Mouse (Mus musculus) forelimb bud, embryonic 11.5 days (tissue): ENCODE data around the gene Vps53.

Experiments
- DNase-seq: peaks from one replicate; pipeline ENCODE4 v3.0.0-alpha.2; 2012; ENCODE audit warnings: low read depth, low spot score

The Vps53 gene

DNA sequence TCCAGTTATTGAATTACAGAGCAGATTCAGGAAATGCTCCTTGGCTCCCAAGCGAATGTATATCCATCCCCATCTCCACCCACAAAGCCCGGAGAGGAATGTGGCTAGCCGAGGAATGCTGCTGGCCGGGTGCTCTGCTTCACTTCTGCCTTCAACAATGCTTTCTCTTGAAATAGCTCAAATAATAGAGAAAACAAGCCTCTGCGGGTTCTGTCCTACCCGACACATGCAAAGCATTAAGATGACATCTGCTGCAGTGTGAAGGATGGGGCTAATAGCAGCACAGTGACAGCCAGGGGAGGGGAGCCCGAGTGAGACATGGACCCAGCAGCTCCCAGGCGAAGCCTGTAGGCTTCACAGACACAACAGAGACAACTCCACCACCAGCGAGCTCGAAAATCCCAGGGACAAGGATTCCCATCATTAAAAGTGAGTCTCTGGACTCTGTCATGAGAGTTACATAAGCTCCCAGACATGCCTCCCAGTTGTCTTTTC lies 59.0 kb downstream of the Vps53 start:
- peak; percentile 57 for DNase-seq

DNA sequence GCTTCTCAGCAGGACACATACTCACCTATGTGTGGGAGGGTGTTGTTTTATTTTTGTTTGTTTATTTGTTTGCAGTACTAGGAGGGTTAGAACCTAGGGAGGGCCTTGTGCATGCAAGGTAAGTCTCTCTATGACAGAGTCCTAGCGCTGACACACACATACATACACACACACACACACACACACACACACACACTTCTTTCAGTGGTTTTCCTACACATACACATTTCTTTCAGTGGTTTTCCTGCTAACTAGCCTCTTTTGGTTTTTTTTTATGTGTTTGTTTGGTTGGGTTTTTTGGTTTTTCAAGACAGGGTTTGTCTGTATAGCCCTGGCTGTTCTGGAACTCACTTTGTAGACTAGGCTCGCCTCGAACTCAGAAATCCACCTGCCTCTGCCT lies 69.0 kb downstream of the Vps53 start:
- no peak for DNase-seq

DNA sequence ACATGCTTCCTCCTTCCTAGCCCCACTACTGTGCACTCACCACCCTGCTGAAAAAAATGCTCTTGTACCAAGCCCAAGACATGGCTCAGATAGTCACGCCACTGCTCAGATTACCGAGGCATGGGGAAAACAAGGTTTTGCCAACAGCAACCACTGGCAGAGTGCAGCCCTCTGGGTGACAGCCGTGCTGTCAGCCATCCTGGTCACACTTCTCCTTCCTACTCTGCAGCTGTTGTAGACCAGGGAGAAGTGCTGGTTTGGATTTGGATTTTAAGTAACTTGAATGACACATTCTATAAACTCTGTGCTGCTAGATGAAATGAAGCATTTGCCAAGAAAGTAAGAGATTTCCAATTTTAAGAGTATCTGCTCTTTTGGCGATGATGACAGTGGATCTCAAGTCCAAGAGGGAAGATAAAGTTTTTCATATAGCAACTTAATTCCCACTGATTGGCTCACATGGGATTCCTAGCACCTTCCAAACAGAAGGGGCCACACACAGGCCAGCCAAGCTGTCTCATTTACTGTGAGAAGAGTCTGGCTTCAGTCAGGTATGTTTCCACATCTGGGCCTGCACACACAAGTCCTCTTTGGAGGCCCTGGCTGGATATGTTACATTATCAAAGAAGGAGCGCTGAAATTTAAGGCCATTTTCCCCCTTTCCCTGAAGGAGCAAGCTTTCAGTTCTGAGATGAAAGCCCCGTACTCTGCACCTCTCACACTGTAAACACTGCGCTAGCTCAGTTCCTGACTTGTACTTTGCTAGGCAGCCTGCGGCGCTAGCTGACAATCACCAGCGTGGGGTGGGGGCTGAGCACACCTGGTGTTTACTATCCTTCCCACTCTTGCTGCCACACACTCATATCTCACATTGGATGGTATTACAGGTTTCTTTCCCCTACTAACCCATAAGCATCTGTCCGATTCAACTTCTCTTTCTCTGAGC lies 72.6 kb downstream of the Vps53 start:
- DNase-seq, result no peak

DNA sequence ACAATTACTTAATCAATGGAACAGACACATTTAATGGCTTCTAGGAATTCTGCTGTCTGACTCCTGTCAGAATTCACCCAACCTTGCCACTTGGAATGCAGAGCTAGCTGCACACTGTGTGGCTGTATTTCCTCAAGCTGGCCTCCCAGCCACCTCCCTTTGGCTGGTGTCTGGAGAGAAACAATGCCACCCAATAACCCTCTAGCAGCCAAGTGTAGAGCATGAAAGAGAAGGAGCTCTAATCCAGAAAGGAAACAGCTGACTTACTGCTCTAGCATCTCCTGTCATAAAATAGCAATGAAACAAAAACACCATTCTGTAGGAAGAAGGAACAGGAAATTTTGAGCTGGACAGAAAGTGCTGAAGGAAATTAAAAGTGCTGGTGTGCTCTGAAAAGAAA lies 78.3 kb downstream of the Vps53 start:
- DNase-seq, result peak; percentile 56

DNA sequence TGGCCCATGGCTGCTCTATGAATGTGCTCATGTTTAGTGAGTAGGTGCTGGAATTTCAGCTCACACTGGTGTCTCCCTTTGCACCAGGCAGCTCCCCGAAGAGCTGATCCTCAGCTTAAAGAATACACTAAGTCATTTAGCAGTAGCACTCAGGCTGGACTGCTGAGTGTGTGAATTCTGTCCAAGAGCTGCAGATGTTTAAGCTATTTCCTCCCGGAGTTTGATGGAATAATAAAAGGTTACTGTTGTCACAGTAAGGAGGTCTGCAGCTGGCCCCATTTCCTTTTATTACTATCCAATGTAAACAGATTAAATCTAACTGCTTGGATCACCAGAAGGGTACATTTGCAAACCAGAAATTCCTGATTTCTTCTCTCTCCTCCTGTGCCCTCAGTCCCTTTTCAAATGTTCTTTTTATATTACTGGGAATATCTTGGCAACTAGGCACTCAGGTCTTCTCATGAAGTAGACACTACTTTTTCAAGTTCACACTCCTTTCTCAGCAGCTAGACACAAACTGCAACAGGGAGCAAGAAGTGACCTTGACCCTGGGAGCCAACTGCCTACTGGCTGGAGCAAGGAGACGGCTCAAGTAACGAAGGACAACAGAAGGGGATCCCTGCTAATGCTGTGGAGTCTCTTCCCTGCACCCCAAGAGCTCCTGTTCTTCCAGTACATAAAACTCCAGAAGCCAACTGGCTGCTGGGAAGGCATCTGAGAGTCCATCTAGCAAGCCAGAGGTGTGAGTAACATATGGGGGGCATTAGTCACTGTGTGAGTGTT lies 80.1 kb downstream of the Vps53 start:
- peak; percentile 63 for DNase-seq

DNA sequence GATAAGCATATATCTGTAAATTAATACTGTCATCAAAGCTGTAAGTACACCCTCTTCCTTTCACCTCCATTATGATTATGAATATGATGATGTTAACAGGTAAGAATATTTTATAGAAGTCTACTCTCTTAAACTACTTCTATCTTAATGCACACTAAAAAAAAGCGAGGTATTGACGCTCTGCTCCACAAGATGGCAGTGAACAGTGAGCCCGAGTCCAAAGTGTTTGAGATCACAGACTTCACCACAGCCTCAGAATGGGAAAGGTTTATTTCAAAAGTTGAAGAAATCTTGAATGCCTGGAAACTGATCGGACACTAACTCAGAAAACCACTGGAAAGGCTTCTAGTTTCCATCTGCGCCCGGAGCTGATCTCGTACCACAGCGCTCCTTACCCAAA lies 85.8 kb downstream of the Vps53 start:
- no peak for DNase-seq

DNA sequence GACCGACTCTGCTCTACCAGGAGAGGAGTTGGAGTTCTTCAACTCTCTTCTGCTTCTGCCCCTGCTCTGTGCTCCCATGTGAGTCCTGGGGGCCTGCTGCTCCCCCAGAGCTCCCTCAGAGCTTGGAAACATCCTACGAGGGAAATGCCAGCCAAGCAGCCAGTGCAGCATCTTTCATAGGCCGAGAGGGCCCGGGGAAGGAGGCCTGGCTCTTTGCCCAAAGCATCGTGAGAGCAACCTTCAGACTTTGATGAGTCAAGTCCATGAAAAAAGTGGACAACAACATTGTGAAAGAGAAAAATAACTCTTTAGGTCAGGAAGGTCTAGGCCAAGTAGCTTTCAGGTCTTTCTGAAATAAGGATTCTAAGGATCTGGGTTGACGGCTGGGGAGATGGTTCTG lies 89.7 kb downstream of the Vps53 start:
- DNase-seq, result no peak

DNA sequence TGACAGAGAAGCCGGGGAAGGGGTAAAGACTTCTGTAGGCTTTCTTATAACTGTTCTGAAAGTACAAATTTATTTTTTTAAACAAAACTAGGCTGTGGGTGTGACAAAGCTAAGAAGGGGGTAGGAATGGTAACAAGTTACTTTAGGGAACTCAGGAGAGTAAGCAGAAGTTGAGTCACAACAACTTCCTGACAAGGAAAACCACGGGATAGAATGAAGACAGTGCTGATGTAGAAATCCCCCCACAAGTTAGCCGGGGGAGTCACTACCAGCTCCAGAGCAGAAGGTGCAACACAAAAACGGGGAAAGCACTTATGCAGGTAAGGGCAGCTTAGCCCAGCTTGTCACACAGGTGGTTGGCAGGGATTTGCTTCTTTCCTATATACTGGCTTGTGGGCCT lies 90.9 kb downstream of the Vps53 start:
- DNase-seq, result no peak

DNA sequence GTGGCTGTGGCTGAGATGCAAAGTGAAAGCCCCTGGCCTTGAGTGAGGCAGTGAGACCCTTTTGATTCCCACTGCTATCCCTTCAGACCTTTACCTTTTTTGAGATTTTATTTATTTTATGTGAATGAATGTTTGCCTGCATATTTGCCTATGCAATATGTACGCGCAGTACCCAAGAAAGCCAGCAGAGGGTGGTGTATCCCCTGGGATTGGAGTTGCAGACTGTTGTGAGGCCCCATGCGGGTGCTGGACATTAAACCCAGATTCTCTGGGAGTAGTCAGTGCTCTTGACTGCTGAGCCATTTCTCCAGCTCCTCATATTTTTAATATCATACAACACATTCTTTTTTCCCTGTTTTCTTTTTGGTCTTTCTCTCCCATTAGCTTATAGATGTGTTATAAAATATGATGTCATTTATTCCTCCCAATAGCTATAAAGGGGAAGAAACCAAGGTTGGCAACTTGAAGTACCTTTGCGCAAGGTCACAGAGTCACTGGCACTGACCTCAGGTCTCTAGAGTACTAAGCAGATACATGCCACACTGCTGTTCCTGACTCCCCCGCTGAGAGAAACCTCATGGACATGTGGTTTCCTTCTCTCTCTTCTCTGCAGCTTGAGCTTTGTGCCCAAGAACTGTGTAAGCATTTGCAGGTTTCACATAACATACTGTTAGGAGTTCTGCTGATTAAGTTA lies 93.4 kb downstream of the Vps53 start:
- DNase-seq, result no peak

DNA sequence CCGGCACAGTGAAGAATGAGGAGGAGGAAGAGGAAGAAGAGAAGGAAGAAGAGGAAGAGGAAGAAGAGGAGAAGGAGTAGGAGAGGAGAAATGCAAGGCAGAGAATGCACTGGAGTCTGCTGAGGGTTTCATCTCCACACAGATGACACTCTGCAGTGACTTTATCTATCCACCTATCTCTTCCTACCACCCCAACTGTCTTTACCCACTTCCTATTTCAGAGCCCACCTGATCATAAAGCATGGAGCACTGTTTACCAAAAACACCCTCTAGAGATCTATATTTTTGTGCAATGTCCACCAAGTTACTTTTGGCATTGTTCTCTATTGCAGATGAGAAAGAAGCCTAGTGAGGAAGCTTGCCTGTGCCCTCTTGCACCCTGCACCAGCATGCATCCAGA lies 94.5 kb downstream of the Vps53 start:
- no peak for DNase-seq

DNA sequence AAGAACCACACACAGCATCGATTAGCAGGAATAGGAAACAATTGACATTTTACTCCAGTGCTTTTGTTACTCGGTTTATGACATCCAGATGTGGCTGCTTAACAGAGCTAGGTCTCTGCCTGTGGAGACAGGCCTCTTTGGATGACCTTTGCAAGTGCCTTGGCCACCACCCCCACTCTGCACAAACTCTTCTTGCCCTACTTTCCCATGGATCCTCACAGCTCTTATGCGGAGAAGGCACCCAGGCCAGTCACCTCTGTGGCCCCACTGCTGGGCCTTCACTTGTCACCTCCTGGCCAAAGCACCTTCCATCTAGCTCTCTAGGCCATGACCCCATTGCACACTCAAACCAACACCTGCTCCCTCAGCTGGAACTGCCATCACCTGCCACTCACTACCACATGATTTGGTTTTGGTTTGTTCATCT lies 95.5 kb downstream of the Vps53 start:
- peak; percentile 75 for DNase-seq

DNA sequence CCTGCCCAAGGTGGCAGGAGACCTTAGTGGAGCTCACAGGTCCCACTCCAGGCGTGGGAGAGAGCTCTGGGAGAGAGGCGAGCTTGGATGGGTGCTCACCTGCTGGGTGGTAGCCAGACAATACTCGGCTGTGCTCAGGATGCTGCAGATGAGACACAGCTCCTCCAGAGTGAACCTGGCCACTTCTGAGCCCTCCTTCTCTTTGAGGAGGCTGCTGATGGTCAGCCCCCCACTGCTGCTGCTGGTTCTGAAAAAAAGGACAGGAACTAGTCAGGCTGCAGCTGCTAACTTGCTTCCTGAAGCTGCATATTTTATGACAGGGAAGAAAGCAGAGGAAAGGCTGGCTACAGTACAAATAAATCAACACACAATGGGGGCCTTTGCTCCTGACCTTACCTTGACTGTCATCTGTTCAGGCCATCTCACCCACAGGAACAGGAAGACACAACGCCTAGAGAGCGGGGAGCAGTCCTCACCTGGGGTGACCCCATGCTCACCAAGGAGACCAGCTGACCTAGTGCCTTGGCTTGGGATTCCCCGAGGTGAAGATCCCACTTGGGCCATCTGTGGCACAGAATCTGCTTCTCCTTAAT lies 98.3 kb downstream of the Vps53 start:
- DNase-seq, result no peak

DNA sequence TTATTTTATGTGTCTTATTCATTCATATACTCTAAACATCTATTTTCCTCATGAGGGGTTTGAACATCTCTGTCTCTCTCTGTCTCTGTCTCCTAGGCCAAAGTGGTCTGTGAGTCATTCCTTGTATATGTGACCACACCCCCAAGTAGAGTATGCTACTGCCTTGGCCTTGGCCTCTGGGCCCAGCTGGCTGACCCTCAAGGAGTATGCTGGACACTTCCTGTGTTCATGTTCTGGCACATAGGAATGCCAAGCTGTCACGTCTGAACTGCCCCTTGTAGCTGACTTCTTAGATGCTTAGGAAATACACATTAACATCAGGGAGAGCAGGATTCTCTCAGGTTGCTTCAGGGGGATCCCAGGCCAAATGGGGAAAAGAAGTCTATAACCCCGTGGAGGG lies 99.2 kb downstream of the Vps53 start:
- no peak for DNase-seq

DNA sequence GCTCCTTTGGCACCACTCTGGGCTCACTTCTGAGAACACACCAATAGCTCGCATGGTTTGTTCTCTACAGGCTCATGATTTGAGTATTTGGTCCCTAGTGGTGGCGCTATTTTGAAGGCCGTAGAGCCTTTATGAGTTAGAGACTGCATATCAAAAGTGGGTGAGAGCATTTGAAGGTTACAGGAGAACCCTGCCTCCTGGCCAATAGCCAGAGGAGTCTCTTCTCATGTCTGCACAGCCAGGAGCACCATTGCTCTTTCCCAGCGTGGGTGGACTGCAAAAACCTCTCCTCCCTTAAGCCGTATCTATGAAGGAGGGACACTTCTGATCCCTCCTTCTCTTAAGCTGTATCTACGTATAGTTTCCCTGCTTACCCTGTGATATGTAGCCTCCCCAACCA lies 102.1 kb downstream of the Vps53 start:
- no peak for DNase-seq

DNA sequence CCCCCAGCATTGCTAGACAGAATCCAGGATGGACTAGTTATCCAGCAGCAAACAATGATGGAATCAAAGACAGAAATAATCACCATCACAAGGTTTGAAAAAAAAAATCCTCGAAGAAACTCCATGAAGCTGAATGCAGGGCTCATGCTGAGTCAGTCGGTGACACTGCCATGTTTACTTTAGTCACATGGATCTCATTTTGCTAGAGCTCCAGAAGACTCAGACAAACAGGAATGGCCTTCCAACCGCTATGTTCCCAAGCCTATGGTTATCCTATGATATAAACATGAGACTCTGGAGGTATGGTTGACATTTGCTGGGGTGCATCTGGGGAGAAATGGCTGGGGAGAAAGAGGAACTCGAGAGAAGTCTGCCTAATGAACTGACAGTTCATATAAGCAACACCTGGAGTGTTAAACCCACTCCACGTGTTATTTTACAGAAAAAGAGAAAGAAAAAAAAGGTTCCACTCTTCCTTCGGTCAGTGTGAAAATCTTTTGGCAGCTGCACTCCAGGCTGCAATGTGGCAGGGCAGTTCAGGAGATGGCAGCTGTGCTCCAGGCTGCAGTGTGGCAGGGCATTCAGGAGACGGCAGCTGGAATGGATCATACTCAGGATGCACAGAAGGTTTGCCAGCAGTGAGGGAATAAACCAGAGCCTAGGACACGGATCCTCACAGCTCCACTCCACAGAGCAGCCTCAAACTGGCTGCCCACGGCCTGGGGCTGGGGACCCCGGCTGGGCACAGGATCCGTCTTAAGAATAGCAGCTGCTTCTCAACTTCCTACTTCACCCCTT lies 105.0 kb downstream of the Vps53 start:
- DNase-seq, result peak; percentile 49

DNA sequence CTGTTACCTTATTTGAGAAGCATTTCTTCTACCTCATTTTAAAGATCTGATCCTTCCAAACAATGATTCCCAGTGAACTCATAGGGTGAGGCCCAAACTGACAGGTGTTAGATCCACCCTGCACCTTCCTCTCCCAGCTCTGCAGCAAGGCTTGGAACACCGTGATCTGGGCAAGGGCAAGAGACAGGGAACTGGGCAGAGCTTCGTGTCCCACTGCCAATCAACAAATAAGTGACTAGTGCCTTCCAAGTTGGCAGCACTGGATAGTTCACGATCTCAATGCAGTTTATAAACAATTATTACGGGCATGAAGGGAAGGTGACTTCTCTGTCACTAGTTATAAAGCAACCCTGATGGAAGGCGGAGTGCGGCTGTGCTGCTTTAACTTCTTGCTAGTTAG lies 109.6 kb downstream of the Vps53 start:
- DNase-seq, result no peak

DNA sequence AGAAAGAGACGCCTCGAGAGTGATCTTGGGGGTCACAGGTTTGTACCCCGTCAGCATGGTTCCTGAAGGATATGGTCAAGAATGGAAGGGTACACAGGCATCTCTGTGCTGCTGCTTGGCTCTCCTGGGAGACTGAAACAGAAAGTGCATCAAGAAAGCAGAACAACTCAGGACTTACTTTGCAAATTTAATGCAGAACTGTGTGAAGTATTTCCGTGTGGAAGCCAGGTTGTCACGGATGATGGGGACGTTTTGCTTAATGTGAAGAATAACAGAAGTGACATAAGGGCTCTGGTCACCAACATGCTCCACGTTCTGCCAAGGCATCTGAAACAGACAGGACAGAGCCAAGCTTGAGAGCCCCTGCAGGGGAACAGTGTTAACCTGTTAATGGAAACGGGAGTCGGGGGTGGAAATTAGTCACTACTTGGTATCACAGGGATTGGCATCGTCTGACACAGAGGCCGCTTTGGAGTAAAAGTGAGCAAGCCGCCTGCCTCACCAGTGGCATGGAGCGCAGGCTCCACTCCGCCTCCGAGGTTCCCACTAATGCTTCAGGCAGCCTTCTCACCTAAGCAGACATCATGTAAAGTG lies 112.8 kb downstream of the Vps53 start:
- DNase-seq, result no peak

DNA sequence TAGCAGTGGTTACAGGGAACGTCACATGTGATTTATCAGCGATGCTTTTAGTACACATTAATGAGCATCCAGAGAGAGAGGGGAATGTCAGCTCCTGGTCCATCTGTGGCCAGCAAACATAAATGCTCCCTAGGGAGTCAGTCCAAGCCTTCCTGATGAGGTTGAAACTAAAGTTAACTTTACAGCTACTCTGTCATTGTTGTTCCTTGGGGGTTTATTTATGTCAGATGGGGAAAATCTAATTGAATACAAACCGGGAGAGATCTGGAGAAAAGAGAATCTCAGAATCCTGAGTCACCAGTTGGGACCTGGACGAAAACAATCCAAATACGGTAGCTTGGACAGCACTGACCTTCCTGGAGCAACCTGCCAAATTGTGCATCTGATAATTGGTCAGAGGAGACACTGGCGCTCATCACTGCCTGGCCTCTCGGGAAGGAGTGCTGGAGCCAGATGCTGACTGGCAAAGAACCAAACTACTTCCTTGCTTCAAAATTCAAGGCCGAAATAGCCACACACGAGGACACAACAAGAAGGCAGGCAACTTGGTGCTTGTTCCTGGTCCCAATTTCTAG lies 113.8 kb downstream of the Vps53 start:
- DNase-seq, result no peak

DNA sequence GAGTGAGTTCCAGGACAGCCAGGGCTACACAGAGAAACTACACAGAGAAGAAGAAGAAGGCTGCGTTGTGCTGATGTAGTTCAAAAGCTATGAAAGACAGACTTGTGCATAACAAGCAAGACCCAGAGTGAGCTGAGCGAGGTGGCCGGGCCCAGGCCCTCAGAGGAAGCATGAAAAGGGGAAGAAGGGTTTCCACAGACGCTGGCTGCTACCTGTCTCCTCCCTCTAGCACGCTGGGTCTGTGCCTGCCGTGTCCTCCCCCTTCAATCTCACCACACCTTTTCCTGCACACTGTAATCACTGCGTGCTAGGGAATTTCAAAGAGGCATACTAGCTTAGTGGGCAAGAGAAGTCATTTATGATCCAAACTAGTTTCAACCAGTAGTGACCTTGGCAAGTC lies 115.0 kb downstream of the Vps53 start:
- no peak for DNase-seq

DNA sequence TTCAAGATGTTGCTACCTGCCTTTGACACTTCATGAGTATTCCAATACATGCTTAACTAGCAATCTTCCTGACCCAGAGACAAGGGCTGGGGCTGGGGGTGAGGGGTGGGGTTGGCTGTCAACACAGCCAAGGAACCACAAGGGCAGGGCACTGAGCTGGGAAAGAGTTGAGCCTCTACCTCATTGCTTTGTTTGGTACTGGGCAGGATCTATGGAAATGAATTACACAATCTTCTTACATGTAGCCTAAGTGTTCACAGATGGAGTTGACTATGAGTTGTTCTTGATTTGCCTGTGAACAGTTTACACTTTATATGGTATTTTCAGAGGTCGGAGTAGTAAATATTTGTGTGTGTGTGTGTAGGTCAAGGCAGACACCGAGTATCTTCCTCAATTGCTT lies 118.5 kb downstream of the Vps53 start:
- DNase-seq, result no peak
